Mouse (Mus musculus): ENCODE measurements at regions not wholly inside any gene's neighbourhood (a gene's known extent, or its start where the extent isn't known, plus 50 kb on each side); places are given as distances from the start of the nearest gene placed in this dataset.

- Histone ChIP-seq H3K4me1 (ENCODE audit: control insufficient read depth, insufficient read depth, low read length) (no peaks in the 10 kb centered on the region), H3K27ac (ENCODE audit: insufficient read depth, low read length) (no peak overlapping the region), H3K4me3 (ENCODE audit: insufficient read depth, low read length) (no peak overlapping the region)
- TF ChIP-seq CTCF (IDR thresholded peaks at IDR 0.05; ENCODE audit: borderline replicate concordance, insufficient read depth, low read length) (no peak), POLR2A (IDR thresholded peaks at IDR 0.05; ENCODE audit: low read depth, low read length) (no peak)
These were observed 219.8 kb upstream of the Mocs1 start for GRCm38 (mm10) chr17:49208315-49208820.

DNA sequence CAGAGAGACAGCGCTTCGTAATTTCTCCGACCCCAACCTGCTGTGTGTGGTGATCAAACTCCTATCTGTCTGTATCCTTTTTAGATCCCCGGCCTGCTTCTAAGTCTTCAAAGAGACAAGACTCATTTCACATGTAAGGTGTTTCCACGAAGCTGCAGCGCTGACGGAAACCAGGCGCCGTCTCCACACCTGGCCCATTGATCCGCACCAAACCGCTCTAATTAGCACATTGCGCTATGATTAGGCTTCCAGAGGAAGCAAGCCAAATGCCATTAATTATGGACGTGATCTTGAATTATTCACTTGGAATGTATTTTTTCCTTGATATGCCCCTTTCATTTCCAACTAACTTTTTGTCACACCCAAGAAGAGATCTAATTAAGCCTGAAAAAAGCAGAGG is 215.2 kb upstream of the Mocs1 start:
- H3K27ac ChIP-seq (ENCODE audit: insufficient read depth, low read length), result no peak overlapping the region
- no peak overlapping the region for H3K4me3 ChIP-seq (ENCODE audit: insufficient read depth, low read length)
- no peaks in the 10 kb centered on the region for H3K4me1 ChIP-seq (ENCODE audit: control insufficient read depth, insufficient read depth, low read length)
- TF ChIP-seq POLR2A (IDR thresholded peaks at IDR 0.05; ENCODE audit: low read depth, low read length), result no peak
- TF ChIP-seq CTCF (IDR thresholded peaks at IDR 0.05; ENCODE audit: borderline replicate concordance, insufficient read depth, low read length), result no peak

- Histone ChIP-seq H3K4me1 (ENCODE audit: control insufficient read depth, insufficient read depth, low read length) (no peaks in the 10 kb centered on the region), H3K4me3 (ENCODE audit: insufficient read depth, low read length) (no peak overlapping the region), H3K27ac (ENCODE audit: insufficient read depth, low read length) (no peak overlapping the region)
- no peak for TF ChIP-seq CTCF (IDR thresholded peaks at IDR 0.05; ENCODE audit: borderline replicate concordance, insufficient read depth, low read length)
- no peak for TF ChIP-seq POLR2A (IDR thresholded peaks at IDR 0.05; ENCODE audit: low read depth, low read length)
These were observed 212.9 kb upstream of the Mocs1 start for GRCm38 (mm10) chr17:49215281-49215680.

- Histone ChIP-seq H3K27ac (ENCODE audit: insufficient read depth, low read length) (no peak overlapping the region), H3K4me1 (ENCODE audit: control insufficient read depth, insufficient read depth, low read length) (no peaks in the 10 kb centered on the region), H3K4me3 (ENCODE audit: insufficient read depth, low read length) (no peak overlapping the region)
- TF ChIP-seq CTCF (IDR thresholded peaks at IDR 0.05; ENCODE audit: borderline replicate concordance, insufficient read depth, low read length), result no peak
- TF ChIP-seq POLR2A (IDR thresholded peaks at IDR 0.05; ENCODE audit: low read depth, low read length), result no peak
These were observed 208.5 kb upstream of the Mocs1 start for GRCm38 (mm10) chr17:49219512-49220197.

GRCm38 (mm10) chr17:49223212-49223611 is 204.9 kb upstream of the Mocs1 start:
- TF ChIP-seq CTCF (IDR thresholded peaks at IDR 0.05; ENCODE audit: borderline replicate concordance, insufficient read depth, low read length), result no peak
- Histone ChIP-seq H3K4me3 (ENCODE audit: insufficient read depth, low read length) (no peak overlapping the region), H3K4me1 (ENCODE audit: control insufficient read depth, insufficient read depth, low read length) (no peaks in the 10 kb centered on the region), H3K27ac (ENCODE audit: insufficient read depth, low read length) (no peak overlapping the region)

DNA sequence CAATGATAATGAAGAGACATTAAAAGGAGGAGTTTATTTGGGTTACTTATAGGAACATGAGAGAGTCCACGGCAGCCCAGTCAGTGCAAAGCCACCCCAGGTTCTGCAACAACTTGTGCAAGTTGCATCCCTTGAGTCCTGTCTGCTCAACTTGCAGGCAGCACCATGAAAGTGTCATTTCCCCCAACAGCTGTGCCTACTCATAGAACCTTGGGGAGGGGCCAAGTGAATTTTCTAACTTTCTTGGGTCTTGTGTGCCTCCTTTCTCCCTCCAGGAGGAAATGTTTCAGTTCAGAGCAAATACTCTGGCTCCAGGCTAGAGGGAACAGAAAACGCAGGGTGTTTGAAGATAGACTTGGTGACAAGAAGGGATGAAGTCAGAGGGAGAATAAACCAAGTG is 204.5 kb upstream of the Mocs1 start:
- H3K4me3 ChIP-seq (ENCODE audit: insufficient read depth, low read length), result no peak overlapping the region
- no peak for TF ChIP-seq POLR2A (IDR thresholded peaks at IDR 0.05; ENCODE audit: low read depth, low read length)
- no peak for TF ChIP-seq CTCF (IDR thresholded peaks at IDR 0.05; ENCODE audit: borderline replicate concordance, insufficient read depth, low read length)

GRCm38 (mm10) chr17:49225255-49226015 is 202.7 kb upstream of the Mocs1 start:
- TF ChIP-seq POLR2A (IDR thresholded peaks at IDR 0.05; ENCODE audit: low read depth, low read length) (no peak), CTCF (IDR thresholded peaks at IDR 0.05; ENCODE audit: borderline replicate concordance, insufficient read depth, low read length) (no peak)
- no peaks in the 10 kb centered on the region for H3K4me1 ChIP-seq (ENCODE audit: control insufficient read depth, insufficient read depth, low read length)
- H3K4me3 ChIP-seq (ENCODE audit: insufficient read depth, low read length), result no peak overlapping the region
- H3K27ac ChIP-seq (ENCODE audit: insufficient read depth, low read length), result no peak overlapping the region

More for the DNA sequence above, 204.5 kb upstream of the Mocs1 start:
- Histone ChIP-seq H3K27ac (ENCODE audit: insufficient read depth, low read length) (no peak overlapping the region), H3K4me1 (ENCODE audit: control insufficient read depth, insufficient read depth, low read length) (no peaks in the 10 kb centered on the region)

- TF ChIP-seq POLR2A (IDR thresholded peaks at IDR 0.05; ENCODE audit: low read depth, low read length) (no peak), CTCF (IDR thresholded peaks at IDR 0.05; ENCODE audit: borderline replicate concordance, insufficient read depth, low read length) (no peak)
- Histone ChIP-seq H3K4me3 (ENCODE audit: insufficient read depth, low read length) (no peak overlapping the region), H3K4me1 (ENCODE audit: control insufficient read depth, insufficient read depth, low read length) (no peaks in the 10 kb centered on the region), H3K27ac (ENCODE audit: insufficient read depth, low read length) (no peak overlapping the region)
These were observed 202.2 kb upstream of the Mocs1 start for GRCm38 (mm10) chr17:49226016-49226400.

- Histone ChIP-seq H3K27ac (ENCODE audit: insufficient read depth, low read length) (no peak overlapping the region), H3K4me1 (ENCODE audit: control insufficient read depth, insufficient read depth, low read length) (no peaks in the 10 kb centered on the region), H3K4me3 (ENCODE audit: insufficient read depth, low read length) (no peak overlapping the region)
- no peak for TF ChIP-seq CTCF (IDR thresholded peaks at IDR 0.05; ENCODE audit: borderline replicate concordance, insufficient read depth, low read length)
- TF ChIP-seq POLR2A (IDR thresholded peaks at IDR 0.05; ENCODE audit: low read depth, low read length), result no peak
These were observed 196.9 kb upstream of the Mocs1 start for GRCm38 (mm10) chr17:49231287-49231686.

- TF ChIP-seq CTCF (IDR thresholded peaks at IDR 0.05; ENCODE audit: borderline replicate concordance, insufficient read depth, low read length) (no peak), POLR2A (IDR thresholded peaks at IDR 0.05; ENCODE audit: low read depth, low read length) (no peak)
- no peak overlapping the region for H3K27ac ChIP-seq (ENCODE audit: insufficient read depth, low read length)
- H3K4me3 ChIP-seq (ENCODE audit: insufficient read depth, low read length), result no peak overlapping the region
- H3K4me1 ChIP-seq (ENCODE audit: control insufficient read depth, insufficient read depth, low read length), result no peaks in the 10 kb centered on the region
These were observed 188.1 kb upstream of the Mocs1 start for GRCm38 (mm10) chr17:49240097-49240496.

Measured in embryonic fibroblast, embryonic 13.5 days (primary cell).